Mouse (Mus musculus): Measurements from ENCODE around the gene H2-Ob. TPM values are rescaled to one million over a fixed set of nuclear protein-coding genes. Genes with fewer than 3 reads are reported as not detected.
A peak's percentile ranks its signal among the peaks of the same experiment; 100 is the strongest.

The H2-Ob gene
- polyA plus RNA-seq, 1 experiment from 2014 or later = 0.28 TPM

GRCm38 (mm10) chr17:34285371-34285770 lies 46.7 kb downstream of the H2-Ob start:
- Histone ChIP-seq H3K36me3 (ENCODE audit: control insufficient read depth, insufficient read depth) (no peaks in the 10 kb centered on the region), H3K4me3 (replicated peaks; ENCODE audit: low read length) (no peak overlapping the region), H3K4me1 (replicated peaks; ENCODE audit: control insufficient read depth, insufficient read depth, low read length) (no peaks in the 10 kb centered on the region), H3K4me2 (ENCODE audit: low read length) (no peak overlapping the region), H3K27me3 (replicated peaks; ENCODE audit: control insufficient read depth, insufficient read depth, low read length) (no peaks in the 10 kb centered on the region), H3K27ac (ENCODE audit: low read length) (no peak overlapping the region), H3K9me3 (ENCODE audit: control insufficient read depth, low read length) (no peaks in the 10 kb centered on the region), H3K9ac (replicated peaks; ENCODE audit: low read depth, low read length) (no peak overlapping the region)
- WGBS = 72% methylated on average over 4 of the region's 4 CpGs
- ATAC-seq = no peak

GRCm38 (mm10) chr17:34285848-34286247 lies 47.1 kb downstream of the H2-Ob start:
- ATAC-seq = no peak

GRCm38 (mm10) chr17:34286501-34286900 lies 47.8 kb downstream of the H2-Ob start:
- 83% methylated on average over 5 of the region's 5 CpGs for WGBS
- Histone ChIP-seq H3K9ac (replicated peaks; ENCODE audit: low read depth, low read length) (no peak overlapping the region), H3K27ac (ENCODE audit: low read length) (no peak overlapping the region), H3K4me1 (replicated peaks; ENCODE audit: control insufficient read depth, insufficient read depth, low read length) (peaks cover 2% of the 10 kb centered on the region; the same call in 1 of the 2 replicates), H3K4me3 (replicated peaks; ENCODE audit: low read length) (no peak overlapping the region), H3K27me3 (replicated peaks; ENCODE audit: control insufficient read depth, insufficient read depth, low read length) (no peaks in the 10 kb centered on the region), H3K36me3 (ENCODE audit: control insufficient read depth, insufficient read depth) (no peaks in the 10 kb centered on the region), H3K4me2 (ENCODE audit: low read length) (no peak overlapping the region), H3K9me3 (ENCODE audit: control insufficient read depth, low read length) (no peaks in the 10 kb centered on the region)
- no peak for ATAC-seq

More at GRCm38 (mm10) chr17:34285848-34286247, 47.1 kb downstream of the H2-Ob start:
- Histone ChIP-seq H3K4me2 (ENCODE audit: low read length) (no peak overlapping the region), H3K36me3 (ENCODE audit: control insufficient read depth, insufficient read depth) (no peaks in the 10 kb centered on the region), H3K4me3 (replicated peaks; ENCODE audit: low read length) (no peak overlapping the region), H3K27me3 (replicated peaks; ENCODE audit: control insufficient read depth, insufficient read depth, low read length) (no peaks in the 10 kb centered on the region), H3K9ac (replicated peaks; ENCODE audit: low read depth, low read length) (no peak overlapping the region), H3K27ac (ENCODE audit: low read length) (no peak overlapping the region), H3K4me1 (replicated peaks; ENCODE audit: control insufficient read depth, insufficient read depth, low read length) (no peaks in the 10 kb centered on the region), H3K9me3 (ENCODE audit: control insufficient read depth, low read length) (no peaks in the 10 kb centered on the region)
- WGBS = 28% methylated on average over 4 of the region's 4 CpGs

DNA sequence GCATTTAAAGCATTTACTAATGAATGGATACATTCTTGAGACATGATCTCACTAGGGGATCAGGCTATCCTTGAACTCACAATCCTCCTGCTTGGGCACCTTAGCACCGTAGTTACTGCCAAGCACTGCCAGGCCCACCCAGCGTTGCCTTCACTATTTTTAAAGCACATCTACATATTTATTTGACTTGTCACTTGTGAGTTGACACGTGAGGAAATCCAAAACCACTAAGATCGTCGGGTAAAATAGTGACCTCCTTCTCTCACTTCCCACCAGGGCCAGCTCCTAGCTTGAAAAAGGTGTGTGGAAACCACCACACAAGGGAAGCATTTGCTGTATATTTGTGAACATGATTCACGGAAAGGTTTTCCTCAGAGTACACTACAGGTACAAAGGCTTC lies 48.3 kb downstream of the H2-Ob start:
- no peak overlapping the region for H3K27ac ChIP-seq (ENCODE audit: low read length)
- no peaks in the 10 kb centered on the region for H3K9me3 ChIP-seq (ENCODE audit: control insufficient read depth, low read length)
- H3K9ac ChIP-seq (replicated peaks; ENCODE audit: low read depth, low read length) = no peak overlapping the region
- peaks cover 4% of the 10 kb centered on the region; the same call in 1 of the 2 replicates for H3K4me1 ChIP-seq (replicated peaks; ENCODE audit: control insufficient read depth, insufficient read depth, low read length)
- H3K4me2 ChIP-seq (ENCODE audit: low read length) = no peak overlapping the region
- ATAC-seq = no peak
- no peaks in the 10 kb centered on the region for H3K36me3 ChIP-seq (ENCODE audit: control insufficient read depth, insufficient read depth)
- no peaks in the 10 kb centered on the region for H3K27me3 ChIP-seq (replicated peaks; ENCODE audit: control insufficient read depth, insufficient read depth, low read length)
- no peak overlapping the region for H3K4me3 ChIP-seq (replicated peaks; ENCODE audit: low read length)
- 75% methylated on average over 6 of the region's 6 CpGs for WGBS

GRCm38 (mm10) chr17:34287648-34288047 lies 48.9 kb downstream of the H2-Ob start, which contains the start of gene H2-Aa:
H2-Aa (minus strand) TSS chr17:34287823.
- WGBS = 15% methylated on average over 8 of the region's 8 CpGs
- no peak; the same call in 1 of the 2 replicates for ATAC-seq
- H3K4me3 ChIP-seq (replicated peaks; ENCODE audit: low read length) = no peak within 1 kb of the TSS

DNA sequence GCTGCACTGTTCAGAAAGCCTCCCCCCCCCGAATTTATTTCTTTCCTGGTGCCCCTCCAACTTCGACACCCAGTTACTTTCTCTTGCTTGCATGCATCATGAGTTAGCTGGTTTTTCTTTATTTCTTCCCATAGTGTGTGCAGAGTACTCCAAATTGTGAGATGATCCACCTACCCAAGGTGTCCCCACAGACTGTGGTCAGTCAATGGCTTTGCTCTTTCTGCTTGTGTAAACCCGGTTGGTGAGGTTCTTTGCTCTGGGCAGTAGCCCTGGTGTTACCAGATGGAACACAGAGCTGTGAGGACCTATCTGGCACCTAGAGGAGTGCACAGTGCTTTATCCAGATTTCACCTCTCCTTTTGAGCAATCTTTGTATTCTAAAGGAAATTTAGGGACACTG lies 49.4 kb downstream of the H2-Ob start:
- H3K4me1 ChIP-seq (replicated peaks; ENCODE audit: control insufficient read depth, insufficient read depth, low read length) = peaks cover 4% of the 10 kb centered on the region; the same call in 1 of the 2 replicates
- WGBS = 70% methylated on average over 3 of the region's 3 CpGs
- no peaks in the 10 kb centered on the region for H3K36me3 ChIP-seq (ENCODE audit: control insufficient read depth, insufficient read depth)
- no peaks in the 10 kb centered on the region for H3K27me3 ChIP-seq (replicated peaks; ENCODE audit: control insufficient read depth, insufficient read depth, low read length)
- no peak overlapping the region for H3K4me2 ChIP-seq (ENCODE audit: low read length)
- no peak overlapping the region for H3K9ac ChIP-seq (replicated peaks; ENCODE audit: low read depth, low read length)
- no peak overlapping the region for H3K4me3 ChIP-seq (replicated peaks; ENCODE audit: low read length)
- H3K9me3 ChIP-seq (ENCODE audit: control insufficient read depth, low read length) = no peaks in the 10 kb centered on the region
- no peak overlapping the region for H3K27ac ChIP-seq (ENCODE audit: low read length)
- ATAC-seq = no peak

More at GRCm38 (mm10) chr17:34287648-34288047, 48.9 kb downstream of the H2-Ob start, which contains the start of gene H2-Aa:
- Histone ChIP-seq H3K9me3 (ENCODE audit: control insufficient read depth, low read length) (no peaks in the 10 kb centered on the region), H3K27ac (ENCODE audit: low read length) (no peak within 1 kb of the TSS), H3K4me2 (ENCODE audit: low read length) (no peak within 1 kb of the TSS), H3K27me3 (replicated peaks; ENCODE audit: control insufficient read depth, insufficient read depth, low read length) (no peaks in the 10 kb centered on the region), H3K4me1 (replicated peaks; ENCODE audit: control insufficient read depth, insufficient read depth, low read length) (peaks cover 4% of the 10 kb centered on the region; the same call in 1 of the 2 replicates), H3K9ac (replicated peaks; ENCODE audit: low read depth, low read length) (no peak within 1 kb of the TSS), H3K36me3 (ENCODE audit: control insufficient read depth, insufficient read depth) (no peaks in the 10 kb centered on the region)

- no peak overlapping the region for H3K27ac ChIP-seq (ENCODE audit: low read length)
- H3K36me3 ChIP-seq (ENCODE audit: control insufficient read depth, insufficient read depth) = no peaks in the 10 kb centered on the region
- H3K4me3 ChIP-seq (replicated peaks; ENCODE audit: low read length) = no peak overlapping the region
- no peaks in the 10 kb centered on the region for H3K27me3 ChIP-seq (replicated peaks; ENCODE audit: control insufficient read depth, insufficient read depth, low read length)
- WGBS = 12% methylated on average over 8 of the region's 8 CpGs
- peaks cover 6% of the 10 kb centered on the region; the same call in 1 of the 2 replicates for H3K4me1 ChIP-seq (replicated peaks; ENCODE audit: control insufficient read depth, insufficient read depth, low read length)
- ATAC-seq = peak; percentile 94
- no peak overlapping the region for H3K4me2 ChIP-seq (ENCODE audit: low read length)
- no peak overlapping the region for H3K9ac ChIP-seq (replicated peaks; ENCODE audit: low read depth, low read length)
- no peaks in the 10 kb centered on the region for H3K9me3 ChIP-seq (ENCODE audit: control insufficient read depth, low read length)
Observed at GRCm38 (mm10) chr17:34291609-34292008, 52.9 kb downstream of the H2-Ob start.

DNA sequence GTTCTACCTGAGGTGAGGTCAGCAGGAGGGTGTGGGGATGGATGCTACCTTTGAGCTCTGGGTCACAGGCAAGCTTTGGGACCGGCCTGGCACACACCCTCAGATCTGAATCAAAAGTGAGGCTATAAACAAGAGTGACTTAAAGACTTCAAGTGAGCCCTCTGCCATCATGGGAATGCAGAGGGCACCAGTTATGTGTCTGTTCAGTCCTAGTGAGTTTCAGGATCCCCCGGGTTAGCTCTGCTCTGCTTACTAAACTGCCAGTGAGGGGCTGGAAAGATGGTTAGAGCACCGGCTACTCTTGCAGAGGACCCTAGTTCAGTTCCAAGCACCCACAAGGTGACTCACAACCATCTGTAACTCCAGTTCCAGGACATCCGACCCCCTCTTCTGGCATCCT lies 53.9 kb downstream of the H2-Ob start:
- H3K4me1 ChIP-seq (replicated peaks; ENCODE audit: control insufficient read depth, insufficient read depth, low read length) = peaks cover 6% of the 10 kb centered on the region; the same call in 1 of the 2 replicates
- H3K27me3 ChIP-seq (replicated peaks; ENCODE audit: control insufficient read depth, insufficient read depth, low read length) = no peaks in the 10 kb centered on the region
- no peak overlapping the region for H3K9ac ChIP-seq (replicated peaks; ENCODE audit: low read depth, low read length)
- 85% methylated on average over 4 of the region's 4 CpGs for WGBS
- H3K4me3 ChIP-seq (replicated peaks; ENCODE audit: low read length) = no peak overlapping the region
- H3K27ac ChIP-seq (ENCODE audit: low read length) = no peak overlapping the region
- no peaks in the 10 kb centered on the region for H3K9me3 ChIP-seq (ENCODE audit: control insufficient read depth, low read length)
- H3K4me2 ChIP-seq (ENCODE audit: low read length) = no peak overlapping the region
- H3K36me3 ChIP-seq (ENCODE audit: control insufficient read depth, insufficient read depth) = no peaks in the 10 kb centered on the region
- no peak for ATAC-seq

GRCm38 (mm10) chr17:34293533-34293932 lies 54.8 kb downstream of the H2-Ob start:
- H3K27me3 ChIP-seq (replicated peaks; ENCODE audit: control insufficient read depth, insufficient read depth, low read length) = no peaks in the 10 kb centered on the region
- WGBS = 54% methylated on average over 2 of the region's 2 CpGs
- no peak for ATAC-seq

GRCm38 (mm10) chr17:34294249-34294648 lies 55.5 kb downstream of the H2-Ob start:
- no peak overlapping the region for H3K9ac ChIP-seq (replicated peaks; ENCODE audit: low read depth, low read length)
- H3K9me3 ChIP-seq (ENCODE audit: control insufficient read depth, low read length) = no peaks in the 10 kb centered on the region
- no peaks in the 10 kb centered on the region for H3K36me3 ChIP-seq (ENCODE audit: control insufficient read depth, insufficient read depth)
- peaks cover 6% of the 10 kb centered on the region; the same call in 1 of the 2 replicates for H3K4me1 ChIP-seq (replicated peaks; ENCODE audit: control insufficient read depth, insufficient read depth, low read length)
- 73% methylated on average over 4 of the region's 4 CpGs for WGBS
- ATAC-seq = no peak
- H3K27me3 ChIP-seq (replicated peaks; ENCODE audit: control insufficient read depth, insufficient read depth, low read length) = no peaks in the 10 kb centered on the region
- H3K27ac ChIP-seq (ENCODE audit: low read length) = no peak overlapping the region
- H3K4me3 ChIP-seq (replicated peaks; ENCODE audit: low read length) = no peak overlapping the region
- H3K4me2 ChIP-seq (ENCODE audit: low read length) = no peak overlapping the region

More at GRCm38 (mm10) chr17:34293533-34293932, 54.8 kb downstream of the H2-Ob start:
- Histone ChIP-seq H3K4me3 (replicated peaks; ENCODE audit: low read length) (no peak overlapping the region), H3K27ac (ENCODE audit: low read length) (no peak overlapping the region), H3K9me3 (ENCODE audit: control insufficient read depth, low read length) (no peaks in the 10 kb centered on the region), H3K4me2 (ENCODE audit: low read length) (no peak overlapping the region), H3K4me1 (replicated peaks; ENCODE audit: control insufficient read depth, insufficient read depth, low read length) (peaks cover 6% of the 10 kb centered on the region; the same call in 1 of the 2 replicates), H3K36me3 (ENCODE audit: control insufficient read depth, insufficient read depth) (no peaks in the 10 kb centered on the region), H3K9ac (replicated peaks; ENCODE audit: low read depth, low read length) (no peak overlapping the region)
